Mouse (Mus musculus): ENCODE data around the gene Cyp2a5. TPM values are rescaled to one million over a fixed set of nuclear protein-coding genes. Genes with fewer than 3 reads are reported as not detected.
"Not testable (repeated sequence)": the region's sequence is repeated elsewhere in the genome, so short reads cannot be mapped to it uniquely, and the experiment has no call there.

Gene Cyp2a5
- total RNA-seq (2015) (not detected in 2 replicates), total RNA-seq (2017) (not detected in 2 replicates)

DNA sequence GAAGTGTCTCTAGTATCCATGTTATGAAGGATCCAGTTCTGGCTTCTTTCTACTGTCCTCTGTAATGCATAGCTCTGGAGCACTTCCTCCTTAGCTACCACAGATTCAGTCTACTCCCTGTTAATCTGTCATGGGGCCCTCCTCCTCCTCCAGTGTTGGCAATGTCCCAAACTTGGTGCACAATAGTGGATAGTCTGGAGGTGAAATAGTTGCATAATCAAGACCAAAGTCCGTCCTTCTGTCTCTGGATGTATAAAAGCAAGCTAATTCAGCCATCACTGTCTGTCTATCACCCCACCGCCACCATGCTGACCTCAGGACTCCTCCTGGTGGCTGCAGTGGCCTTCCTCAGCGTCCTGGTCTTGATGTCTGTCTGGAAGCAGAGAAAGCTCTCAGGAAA is at the start of gene Cyp2a5:
Gene Cyp2a5, plus strand, starts transcription at position 247 of the 400 bp plus-strand sequence.
- not testable (repeated sequence) for ATAC-seq (ENCODE audit: poor library complexity, severe bottlenecking)

- not testable (repeated sequence) for ATAC-seq (ENCODE audit: poor library complexity, severe bottlenecking)
Observed at GRCm38 (mm10) chr7:26786013-26786412, 49.1 kb upstream of the Cyp2a5 start.

GRCm38 (mm10) chr7:26789984-26790383 is 45.1 kb upstream of the Cyp2a5 start:
- ATAC-seq (ENCODE audit: poor library complexity, severe bottlenecking), result no peak

GRCm38 (mm10) chr7:26800104-26800503 is 35.0 kb upstream of the Cyp2a5 start:
- ATAC-seq (ENCODE audit: poor library complexity, severe bottlenecking), result no peak

- no peak for ATAC-seq (ENCODE audit: poor library complexity, severe bottlenecking)
Observed at GRCm38 (mm10) chr7:26800996-26801395, 34.1 kb upstream of the Cyp2a5 start.

DNA sequence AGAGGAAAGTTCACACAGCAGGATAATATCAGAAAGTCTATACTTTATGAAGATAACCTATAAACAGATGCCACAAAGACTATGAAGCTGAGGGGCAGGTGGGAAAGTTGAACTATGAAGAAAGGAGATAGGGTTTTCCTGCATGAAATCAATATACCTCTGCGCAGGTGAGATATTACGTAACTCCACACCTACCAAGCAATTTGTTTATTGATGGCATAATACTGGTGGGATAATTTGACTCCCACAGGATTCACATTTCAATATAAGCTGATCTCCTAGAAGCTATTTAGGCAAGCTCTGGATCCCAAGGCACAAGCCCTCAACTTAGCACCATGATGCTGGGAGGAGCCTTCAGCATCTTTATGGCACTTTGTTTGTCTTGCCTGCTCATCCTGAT is 26.5 kb upstream of the Cyp2a5 start, which contains the start of gene Cyp2g1:
Gene Cyp2g1, plus strand, starts transcription at position 301 of the 400 bp plus-strand sequence.
- no peak for ATAC-seq (ENCODE audit: poor library complexity, severe bottlenecking)

DNA sequence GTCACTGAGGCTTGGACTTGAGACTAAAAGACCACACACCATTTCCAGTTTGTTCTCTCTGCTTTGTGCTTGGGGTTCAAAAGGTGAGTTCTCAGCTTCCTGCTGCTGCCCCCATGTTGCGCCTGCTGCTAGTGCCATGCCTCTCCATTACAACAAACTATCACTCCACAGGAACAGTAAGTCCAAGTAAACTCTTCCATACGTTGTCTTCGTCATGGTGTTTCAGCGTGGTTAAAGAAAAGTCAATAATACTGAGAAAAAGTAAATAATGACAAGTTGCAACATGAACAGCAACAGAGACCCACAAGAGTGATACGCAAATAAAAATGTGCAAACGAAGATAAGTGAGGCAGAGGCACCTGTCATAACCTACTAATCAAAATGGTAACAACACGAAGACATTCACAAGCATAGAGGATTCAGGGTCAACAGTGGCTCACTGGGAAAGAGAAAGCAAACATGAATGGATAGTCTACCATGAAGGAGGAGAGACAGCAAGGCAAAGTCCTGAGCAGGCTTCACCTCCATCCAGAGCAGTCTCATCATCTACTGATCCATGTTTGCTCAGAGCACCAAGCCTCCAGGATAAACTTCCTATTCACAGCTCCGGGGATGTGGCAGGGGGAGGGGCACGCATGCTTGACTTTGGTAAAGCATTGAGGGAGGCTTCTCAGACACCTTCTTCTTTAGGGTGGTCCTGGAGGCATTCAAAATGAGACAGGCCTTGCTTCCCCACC is 3.4 kb upstream of the Cyp2a5 start:
- ATAC-seq (ENCODE audit: poor library complexity, severe bottlenecking), result not testable (repeated sequence)

GRCm38 (mm10) chr7:26832668-26833067 is 2.4 kb upstream of the Cyp2a5 start:
- ATAC-seq (ENCODE audit: poor library complexity, severe bottlenecking), result not testable (repeated sequence)

- ATAC-seq (ENCODE audit: poor library complexity, severe bottlenecking), result not testable (repeated sequence)
Observed at GRCm38 (mm10) chr7:26843400-26843799, 8.3 kb downstream of the Cyp2a5 start.

DNA sequence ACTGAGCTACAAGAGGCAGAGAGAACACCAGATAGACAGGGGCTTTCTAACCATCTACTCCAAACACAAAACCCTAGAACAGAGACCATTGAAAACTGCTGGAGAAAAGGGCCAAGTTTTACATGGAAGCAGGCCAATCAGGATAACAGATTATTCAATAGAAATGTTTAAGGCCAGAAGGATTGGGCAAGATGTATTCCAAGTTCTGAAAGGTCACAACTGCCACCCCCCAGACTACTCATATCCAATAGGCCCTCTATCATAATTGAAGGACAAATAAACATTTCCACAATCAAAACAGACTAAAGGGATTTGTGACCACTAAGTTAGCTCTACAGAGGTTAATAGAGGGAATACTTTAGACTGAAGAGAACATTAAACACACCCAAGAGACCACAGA is 15.0 kb downstream of the Cyp2a5 start:
- ATAC-seq (ENCODE audit: poor library complexity, severe bottlenecking), result not testable (repeated sequence)

GRCm38 (mm10) chr7:26878581-26878980 is 43.5 kb downstream of the Cyp2a5 start:
- not testable (repeated sequence) for ATAC-seq (ENCODE audit: poor library complexity, severe bottlenecking)

DNA sequence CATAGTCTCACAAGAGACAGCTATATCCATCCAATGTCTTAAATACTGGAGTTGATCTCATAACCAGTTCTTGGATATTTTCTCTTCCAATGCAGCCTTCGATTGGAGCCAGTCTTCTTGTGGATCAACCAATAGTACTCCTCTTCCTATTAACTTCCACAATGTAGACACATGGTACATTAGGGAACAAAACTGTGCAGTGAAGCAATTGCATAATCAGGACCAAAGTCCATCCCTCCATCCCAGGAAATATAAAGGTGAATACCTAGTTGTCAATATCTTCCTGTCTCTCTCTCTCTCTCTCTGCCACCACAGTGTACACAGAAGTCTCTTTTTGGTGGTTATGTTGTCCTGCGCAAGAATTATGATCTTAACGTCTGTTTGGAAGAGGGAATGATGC is 45.5 kb downstream of the Cyp2a5 start:
- not testable (repeated sequence) for ATAC-seq (ENCODE audit: poor library complexity, severe bottlenecking)

Other genes starting within 250 kb of the Cyp2a5 start
- gene Vmn1r185, start 216.8 kb upstream of the Cyp2a5 start, total RNA-seq (2015), result not detected in 2 replicates
- gene Vmn1r185, start 216.8 kb upstream of the Cyp2a5 start, total RNA-seq (2017), result not detected in 2 replicates
- gene Cyp2b23, start 148.9 kb upstream of the Cyp2a5 start, total RNA-seq (2015), result not detected in 2 replicates
- not detected in 2 replicates for gene Cyp2b23, start 148.9 kb upstream of the Cyp2a5 start, total RNA-seq (2017)
- not detected in 2 replicates for gene Cyp2b19, start 78.2 kb upstream of the Cyp2a5 start, total RNA-seq (2015)
- not detected in 2 replicates for gene Cyp2b19, start 78.2 kb upstream of the Cyp2a5 start, total RNA-seq (2017)
- not detected in 2 replicates for gene Cyp2g1, start 26.4 kb upstream of the Cyp2a5 start, total RNA-seq (2015)
- gene Cyp2g1, start 26.4 kb upstream of the Cyp2a5 start, total RNA-seq (2017), result not detected in 2 replicates
- not detected in 2 replicates for gene Cyp2a22, start 104.1 kb downstream of the Cyp2a5 start, total RNA-seq (2015)
- gene Cyp2a22, start 104.1 kb downstream of the Cyp2a5 start, total RNA-seq (2017), result not detected in 2 replicates
- gene Cyp2a12, start 193.8 kb downstream of the Cyp2a5 start, total RNA-seq (2015), result not detected in 2 replicates
- not detected in 2 replicates for gene Cyp2a12, start 193.8 kb downstream of the Cyp2a5 start, total RNA-seq (2017)